Mouse (Mus musculus) midbrain, embryonic 14.5 days (tissue): ENCODE measurements around the gene Plxna4. TPM values are rescaled to one million over a fixed set of nuclear protein-coding genes. Genes with fewer than 3 reads are reported as not detected.

Experiments used
- ATAC-seq: fragments of 200-750 bp; cut with Nextera tagmentation; 2 replicates; pipeline ENCODE4 v1.8.0; 2017; ENCODE audit warnings: moderate number of reproducible peaks, moderate library complexity; ENCODE audit not compliant: low FRiP score, low TSS enrichment
- DNase-seq: peaks from one replicate; pipeline ENCODE4 v3.0.0-alpha.2; 2015
- H3K27ac ChIP-seq: fragments of 300-500 bp; sonication (generic); replicated peaks from 2 replicates; pipeline ENCODE4 v1.5.1; 2014; ENCODE audit warnings: mild to moderate bottlenecking, low read depth, low read length, moderate library complexity
- H3K27me3 ChIP-seq: fragments of 300-500 bp; sonication (generic); 2 replicates; pipeline ENCODE4 v1.6.1; 2014; ENCODE audit warnings: low read length, control low read depth, mixed read lengths; ENCODE audit not compliant: control insufficient read depth, insufficient read depth
- H3K36me3 ChIP-seq: fragments of 300-500 bp; sonication (generic); 2 replicates; pipeline ENCODE4 v1.6.1; 2014; ENCODE audit warnings: low read length, control low read depth; ENCODE audit not compliant: control insufficient read depth, insufficient read depth
- H3K4me1 ChIP-seq: fragments of 300-500 bp; sonication (generic); 2 replicates; pipeline ENCODE4 v1.6.1; 2014; ENCODE audit warnings: mild to moderate bottlenecking, antibody characterized with exemption, low read length, control low read depth; ENCODE audit not compliant: control insufficient read depth, insufficient read depth
- H3K4me2 ChIP-seq: fragments of 300-500 bp; sonication (generic); 2 replicates; pipeline ENCODE4 v1.6.1; 2014; ENCODE audit warnings: mild to moderate bottlenecking, low read length, moderate library complexity
- H3K4me3 ChIP-seq: fragments of 300-500 bp; sonication (generic); replicated peaks from 2 replicates; pipeline ENCODE4 v1.5.1; 2014; ENCODE audit warnings: low read depth, low read length
- H3K9ac ChIP-seq: fragments of 300-500 bp; sonication (generic); replicated peaks from 2 replicates; pipeline ENCODE4 v1.6.1; 2014; ENCODE audit warnings: mild to moderate bottlenecking, low read length, moderate library complexity
- H3K9me3 ChIP-seq: fragments of 300-500 bp; sonication (generic); 2 replicates; pipeline ENCODE4 v1.6.1; 2016; ENCODE audit warnings: low read length, control low read depth, mixed read lengths; ENCODE audit not compliant: control insufficient read depth
- WGBS: fragments of 180-500 bp; shearing (Covaris S2); extraction: QIAGEN DNeasy Blood & Tissue Kit; methylation state at CpG from one replicate; pipeline ENCODE4 v1.1.7; 2014; 5-methylcytosine and 5-hydroxymethylcytosine counted together
- polyA plus RNA-seq: library from polyadenylated mRNA; unstranded; fragments of >200 nt; fragmentation: Nextera tagmentation; extraction: Ambion mirVana; gene quantifications from 2 replicates; pipeline ENCODE4 v1.2.1, GENCODE M21; 2014

The Plxna4 gene
- polyA plus RNA-seq, 1 experiment from 2014 or later, result 16.2 TPM

DNA sequence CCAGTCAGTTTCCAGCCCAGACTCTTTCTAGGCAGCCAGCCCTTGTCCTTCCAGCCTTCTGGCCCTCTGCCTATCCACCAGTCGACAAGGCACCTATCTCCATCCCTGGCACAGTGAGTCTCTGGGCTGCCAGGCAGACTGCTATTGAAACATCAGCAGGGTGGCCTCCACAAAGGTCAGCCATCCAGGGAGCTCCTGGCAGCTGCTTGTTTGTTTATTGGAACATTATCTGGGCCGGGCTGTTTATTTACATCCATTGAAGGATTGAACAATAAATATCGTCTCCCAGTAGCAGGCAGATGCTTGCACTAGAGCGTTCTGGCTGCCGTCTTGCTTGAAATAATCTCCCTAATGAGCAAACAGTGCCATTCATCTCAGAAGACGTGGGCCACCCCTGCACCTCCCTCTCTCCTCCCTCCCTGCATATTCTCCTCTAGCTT, 273.0 kb downstream of the Plxna4 start:
- WGBS, result 49% methylated on average over 6 of the region's 6 CpGs
- Histone ChIP-seq H3K36me3 (no peaks in the 10 kb centered on the region), H3K27ac (no peak overlapping the region), H3K4me2 (no peak overlapping the region), H3K4me3 (no peak overlapping the region), H3K4me1 (no peaks in the 10 kb centered on the region), H3K9ac (no peak overlapping the region), H3K27me3 (no peaks in the 10 kb centered on the region), H3K9me3 (no peaks in the 10 kb centered on the region)
- no peak for ATAC-seq
- DNase-seq, result peak; percentile 29

DNA sequence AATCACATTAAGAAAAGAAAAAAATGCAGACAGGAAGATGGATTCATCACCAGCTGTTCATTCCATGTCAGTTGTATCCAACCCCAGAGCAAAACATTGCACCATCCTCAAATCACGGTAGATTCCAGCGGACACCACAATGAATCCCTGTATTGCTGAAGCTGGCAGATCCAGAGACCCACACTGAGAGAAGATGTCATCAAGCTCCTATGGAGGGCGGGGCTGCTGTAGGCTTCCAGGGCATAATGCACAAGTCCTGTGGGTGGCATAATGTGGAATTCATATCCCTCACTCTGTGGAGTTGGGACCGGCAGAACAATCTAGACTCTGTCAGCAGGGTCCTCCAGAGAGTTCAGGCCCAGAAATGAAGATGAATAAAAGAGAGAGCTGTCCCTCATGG, 278.8 kb downstream of the Plxna4 start:
- no peak for ATAC-seq
- 83% methylated on average over 4 of the region's 4 CpGs for WGBS

DNA sequence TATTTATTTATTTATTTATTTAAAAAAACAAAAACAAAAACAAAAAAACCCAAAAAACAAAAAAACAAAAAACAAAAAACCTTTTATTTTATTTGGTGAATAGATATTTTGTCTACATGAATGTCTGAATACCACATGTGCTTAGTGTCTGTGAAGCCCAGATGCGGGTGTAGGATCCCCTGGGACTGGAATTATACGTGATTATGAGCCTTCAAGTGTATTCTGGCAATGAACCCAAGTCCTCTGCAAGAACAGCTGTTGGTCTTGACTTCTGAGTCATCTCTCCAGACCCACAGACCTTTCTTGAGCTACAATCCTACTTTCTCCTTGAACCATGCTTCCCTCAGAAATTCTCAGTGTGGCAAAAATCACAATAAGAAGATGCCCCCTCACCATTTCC, 287.4 kb downstream of the Plxna4 start:
- H3K9ac ChIP-seq, result no peak overlapping the region
- H3K36me3 ChIP-seq, result no peaks in the 10 kb centered on the region
- no peak overlapping the region for H3K4me3 ChIP-seq
- no peaks in the 10 kb centered on the region for H3K27me3 ChIP-seq
- DNase-seq (no peak), ATAC-seq (no peak)
- H3K4me1 ChIP-seq, result no peaks in the 10 kb centered on the region
- no peaks in the 10 kb centered on the region for H3K9me3 ChIP-seq
- WGBS, result 79% methylated on average over 2 of the region's 2 CpGs
- H3K4me2 ChIP-seq, result no peak overlapping the region
- no peak overlapping the region for H3K27ac ChIP-seq

More for the DNA sequence above, 278.8 kb downstream of the Plxna4 start:
- H3K4me3 ChIP-seq, result no peak overlapping the region
- H3K4me1 ChIP-seq, result no peaks in the 10 kb centered on the region
- H3K27ac ChIP-seq, result no peak overlapping the region
- H3K27me3 ChIP-seq, result no peaks in the 10 kb centered on the region
- no peak overlapping the region for H3K4me2 ChIP-seq
- H3K36me3 ChIP-seq, result no peaks in the 10 kb centered on the region
- H3K9me3 ChIP-seq, result no peaks in the 10 kb centered on the region
- H3K9ac ChIP-seq, result no peak overlapping the region
- no peak for DNase-seq

DNA sequence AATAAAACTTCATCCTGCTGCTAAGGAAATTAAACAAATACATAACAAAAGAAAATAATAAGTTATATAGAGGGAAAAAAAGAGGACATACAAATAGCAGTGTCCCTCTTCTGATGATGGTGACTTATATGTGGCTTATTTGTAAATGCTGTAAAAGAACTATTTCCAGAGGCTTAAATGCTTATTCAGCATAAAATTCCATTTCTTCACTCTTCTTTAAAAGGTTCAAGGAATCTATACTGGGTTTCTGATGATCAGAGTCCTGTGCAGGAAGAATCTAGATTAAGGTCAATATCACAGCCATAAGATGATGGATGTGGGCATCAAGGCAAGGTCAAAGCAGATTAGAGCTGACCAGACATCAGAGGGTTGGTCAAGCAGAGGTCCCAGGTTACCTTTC, 306.5 kb downstream of the Plxna4 start:
- ATAC-seq (no peak), DNase-seq (no peak)
- no peaks in the 10 kb centered on the region for H3K36me3 ChIP-seq
- H3K4me2 ChIP-seq, result no peak overlapping the region
- no peaks in the 10 kb centered on the region for H3K9me3 ChIP-seq
- H3K4me3 ChIP-seq, result no peak overlapping the region
- no peaks in the 10 kb centered on the region for H3K4me1 ChIP-seq
- no peak overlapping the region for H3K9ac ChIP-seq
- H3K27me3 ChIP-seq, result no peaks in the 10 kb centered on the region
- no peak overlapping the region for H3K27ac ChIP-seq

DNA sequence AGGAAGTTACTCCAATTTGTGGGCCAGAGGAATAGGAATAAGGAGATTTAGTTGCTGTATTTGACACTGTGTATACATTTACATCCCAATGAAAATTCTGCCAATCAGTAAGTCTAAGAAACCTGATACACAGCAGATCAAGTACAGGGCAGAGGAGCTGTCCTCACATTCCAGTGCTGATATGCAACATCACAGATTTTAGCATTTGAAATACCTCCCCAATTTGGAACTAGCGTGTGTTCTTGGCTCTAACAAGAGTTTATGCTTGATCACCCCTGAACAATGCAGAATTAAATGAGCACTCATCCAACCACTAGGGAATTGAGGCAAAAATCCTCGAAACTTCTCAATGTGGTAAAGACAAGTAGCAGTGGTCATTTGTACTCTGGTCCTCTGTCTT, 307.3 kb downstream of the Plxna4 start:
- Histone ChIP-seq H3K9me3 (no peaks in the 10 kb centered on the region), H3K9ac (no peak overlapping the region), H3K4me1 (no peaks in the 10 kb centered on the region), H3K4me2 (no peak overlapping the region), H3K27ac (no peak overlapping the region), H3K36me3 (no peaks in the 10 kb centered on the region), H3K4me3 (no peak overlapping the region), H3K27me3 (no peaks in the 10 kb centered on the region)
- DNase-seq (peak; percentile 10), ATAC-seq (no peak)
- WGBS, result 31% methylated on average over 2 of the region's 2 CpGs

DNA sequence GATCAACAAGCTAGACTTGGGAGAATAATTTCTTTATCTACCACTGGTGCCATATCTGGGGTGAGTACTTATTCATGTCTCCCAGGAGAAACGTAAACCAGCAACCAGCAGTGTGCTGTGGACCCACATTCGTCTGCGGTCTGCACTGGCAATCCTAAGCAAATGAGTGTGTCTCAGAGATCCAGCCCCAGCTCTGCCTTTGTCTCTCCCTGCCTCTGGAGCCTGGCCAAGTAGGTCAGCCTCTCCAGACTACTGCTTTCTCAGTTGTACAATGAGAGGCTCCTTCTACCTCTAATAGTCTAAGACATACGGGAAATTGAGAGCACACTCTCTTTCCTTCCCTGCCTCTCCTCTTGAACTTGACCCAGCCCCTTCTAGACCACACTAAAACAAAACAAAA, 316.5 kb downstream of the Plxna4 start:
- Histone ChIP-seq H3K4me2 (no peak overlapping the region), H3K4me3 (no peak overlapping the region), H3K4me1 (no peaks in the 10 kb centered on the region), H3K36me3 (no peaks in the 10 kb centered on the region), H3K9ac (no peak overlapping the region), H3K27ac (no peak overlapping the region), H3K27me3 (no peaks in the 10 kb centered on the region), H3K9me3 (no peaks in the 10 kb centered on the region)
- WGBS, result 64% methylated on average over 4 of the region's 4 CpGs
- no peak for ATAC-seq
- DNase-seq, result peak; percentile 58

DNA sequence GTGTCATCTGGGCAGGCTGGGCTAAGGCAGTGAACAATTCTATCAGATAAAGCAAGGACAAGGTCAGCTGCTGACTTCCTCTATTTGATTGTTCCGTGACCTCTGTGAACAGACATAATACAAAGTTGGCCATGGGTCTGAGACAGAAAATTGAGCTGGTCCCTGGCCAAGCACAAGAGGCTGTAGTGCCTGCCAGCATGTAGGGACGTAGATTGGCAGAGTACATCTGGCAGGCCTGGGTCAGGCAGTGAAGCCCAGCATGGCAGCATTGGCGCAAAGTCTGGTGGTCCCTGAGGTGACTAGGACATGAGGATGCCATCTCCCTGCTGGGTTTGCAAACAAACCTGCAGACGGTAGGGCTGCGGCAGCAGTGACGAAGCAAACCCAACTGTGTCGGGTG, 321.9 kb downstream of the Plxna4 start:
- H3K4me2 ChIP-seq, result no peak overlapping the region
- DNase-seq, result no peak
- 90% methylated on average over 7 of the region's 7 CpGs for WGBS
- H3K27ac ChIP-seq, result no peak overlapping the region
- H3K36me3 ChIP-seq, result no peaks in the 10 kb centered on the region
- peaks cover 6% of the 10 kb centered on the region for H3K4me1 ChIP-seq
- no peak for ATAC-seq
- H3K9me3 ChIP-seq, result no peaks in the 10 kb centered on the region
- no peak overlapping the region for H3K4me3 ChIP-seq
- no peaks in the 10 kb centered on the region for H3K27me3 ChIP-seq
- H3K9ac ChIP-seq, result no peak overlapping the region

DNA sequence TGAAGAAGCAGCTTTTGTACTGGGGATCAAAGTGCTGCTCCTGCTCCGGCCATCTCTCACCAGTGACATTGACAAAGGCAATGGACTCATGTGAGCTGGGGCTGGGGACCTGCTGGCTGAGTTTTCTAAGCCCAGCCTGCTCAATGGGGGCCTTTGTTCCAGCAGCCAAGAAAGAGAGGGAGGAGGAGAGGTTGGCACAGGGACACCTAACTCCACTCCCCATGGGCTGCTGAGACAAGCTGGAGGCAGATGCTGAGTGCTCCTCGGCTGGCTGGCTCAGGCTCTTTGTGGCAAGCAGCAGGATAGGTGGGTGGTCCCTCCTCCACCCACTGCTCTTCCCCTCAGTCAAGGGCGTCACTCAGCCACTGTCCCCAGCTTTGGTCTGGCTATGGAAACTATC, 326.7 kb downstream of the Plxna4 start:
- H3K4me3 ChIP-seq, result no peak overlapping the region
- peaks cover 20% of the 10 kb centered on the region for H3K4me1 ChIP-seq
- peak; percentile 60 for DNase-seq
- ATAC-seq, result 0 out of 2 replicates have a peak, but pooled peaks have one; percentile 37
- no peaks in the 10 kb centered on the region for H3K9me3 ChIP-seq
- no peaks in the 10 kb centered on the region; the same call in 1 of the 2 replicates for H3K27me3 ChIP-seq
- H3K36me3 ChIP-seq, result no peaks in the 10 kb centered on the region
- H3K4me2 ChIP-seq, result no peak overlapping the region
- H3K27ac ChIP-seq, result no peak overlapping the region
- H3K9ac ChIP-seq, result no peak overlapping the region
- 5% methylated on average over 3 of the region's 3 CpGs for WGBS

DNA sequence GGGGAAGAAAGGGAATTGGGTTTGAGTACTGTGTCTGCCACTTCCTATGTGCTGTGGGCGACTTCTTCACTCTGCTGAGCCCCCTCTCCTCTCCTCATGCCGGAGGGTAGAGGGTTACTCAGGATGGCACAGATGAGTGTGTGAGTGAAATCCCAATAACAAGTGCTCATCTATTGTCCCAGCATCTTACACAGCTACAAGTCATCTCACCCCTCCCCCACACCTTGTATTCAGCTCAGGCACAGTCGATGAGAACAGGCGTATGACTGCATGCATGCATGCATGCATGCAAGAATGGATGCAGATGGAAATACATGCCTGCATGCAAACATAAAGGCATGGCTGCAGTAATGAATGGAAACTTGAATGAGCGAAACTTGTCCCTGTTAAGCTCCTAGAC, 327.7 kb downstream of the Plxna4 start:
- ATAC-seq (no peak), DNase-seq (peak; percentile 66)
- Histone ChIP-seq H3K4me3 (no peak overlapping the region), H3K9me3 (no peaks in the 10 kb centered on the region), H3K4me2 (no peak overlapping the region), H3K4me1 (peaks cover 20% of the 10 kb centered on the region), H3K36me3 (no peaks in the 10 kb centered on the region), H3K27me3 (no peaks in the 10 kb centered on the region; the same call in 1 of the 2 replicates), H3K9ac (no peak overlapping the region), H3K27ac (no peak overlapping the region; the same call in 1 of the 2 replicates)
- WGBS, result 64% methylated on average over 5 of the region's 5 CpGs
